Mouse (Mus musculus): ENCODE measurements around the gene Hs3st2. TPM values are rescaled to one million over a fixed set of nuclear protein-coding genes. Genes with fewer than 3 reads are reported as not detected.

Hs3st2 gene
- polyA plus RNA-seq, 1 experiment = not detected

DNA sequence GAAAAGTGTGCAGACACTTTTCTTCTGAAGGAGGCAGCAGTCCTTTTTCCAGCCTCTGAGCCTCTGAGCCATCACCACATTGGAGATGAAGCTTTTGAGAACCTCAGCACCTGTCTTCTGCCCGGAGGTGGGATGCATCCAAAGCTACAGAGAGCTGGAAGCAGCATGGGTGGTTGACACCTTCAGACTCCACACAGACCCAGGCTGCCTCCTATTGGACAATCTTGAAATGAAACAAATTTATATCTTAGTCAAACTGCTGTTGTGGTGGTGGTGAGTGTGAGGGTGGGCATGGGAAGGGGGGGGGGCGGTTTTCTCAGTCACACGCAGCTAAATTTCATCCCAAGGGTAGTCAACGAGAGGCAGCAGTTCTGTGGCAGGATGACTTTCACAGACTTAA lies 12.7 kb upstream of the Hs3st2 start:
- WGBS = 71% methylated on average over 4 of the region's 4 CpGs
- no peak overlapping the region for H3K4me3 ChIP-seq (replicated peaks; ENCODE audit: control insufficient read depth, low read depth, low read length)
- H3K27ac ChIP-seq (ENCODE audit: control insufficient read depth, insufficient read depth, low read depth, low read length, poor library complexity) = no peak overlapping the region
- no peaks in the 10 kb centered on the region for H3K4me1 ChIP-seq (ENCODE audit: control insufficient read depth, insufficient read depth, low read length)
- TF ChIP-seq CTCF (IDR thresholded peaks at IDR 0.05; ENCODE audit: control insufficient read depth, insufficient read depth, low read length) (no peak), POLR2A (IDR thresholded peaks at IDR 0.05; ENCODE audit: borderline replicate concordance, control insufficient read depth, low read depth, low read length) (no peak)

- TF ChIP-seq CTCF (IDR thresholded peaks at IDR 0.05; ENCODE audit: control insufficient read depth, insufficient read depth, low read length) (no peak), POLR2A (IDR thresholded peaks at IDR 0.05; ENCODE audit: borderline replicate concordance, control insufficient read depth, low read depth, low read length) (no peak)
- WGBS = 6% methylated on average over 72 of the region's 72 CpGs
- no peaks in the 10 kb centered on the region for H3K4me1 ChIP-seq (ENCODE audit: control insufficient read depth, insufficient read depth, low read length)
- no peak overlapping the region for H3K27ac ChIP-seq (ENCODE audit: control insufficient read depth, insufficient read depth, low read depth, low read length, poor library complexity)
- no peak overlapping the region for H3K4me3 ChIP-seq (replicated peaks; ENCODE audit: control insufficient read depth, low read depth, low read length)
Observed at GRCm38 (mm10) chr7:121391984-121392739, 503 bp downstream of the Hs3st2 start.

GRCm38 (mm10) chr7:121392740-121392993 lies 1.0 kb downstream of the Hs3st2 start:
- 6% methylated on average over 28 of the region's 28 CpGs for WGBS
- H3K4me1 ChIP-seq (ENCODE audit: control insufficient read depth, insufficient read depth, low read length) = no peaks in the 10 kb centered on the region
- H3K4me3 ChIP-seq (replicated peaks; ENCODE audit: control insufficient read depth, low read depth, low read length) = no peak overlapping the region
- H3K27ac ChIP-seq (ENCODE audit: control insufficient read depth, insufficient read depth, low read depth, low read length, poor library complexity) = no peak overlapping the region
- no peak for TF ChIP-seq POLR2A (IDR thresholded peaks at IDR 0.05; ENCODE audit: borderline replicate concordance, control insufficient read depth, low read depth, low read length)
- no peak for TF ChIP-seq CTCF (IDR thresholded peaks at IDR 0.05; ENCODE audit: control insufficient read depth, insufficient read depth, low read length)

- no peak for TF ChIP-seq POLR2A (IDR thresholded peaks at IDR 0.05; ENCODE audit: borderline replicate concordance, control insufficient read depth, low read depth, low read length)
- 67% methylated on average over 1 of the region's 1 CpGs for WGBS
- Histone ChIP-seq H3K4me3 (replicated peaks; ENCODE audit: control insufficient read depth, low read depth, low read length) (no peak overlapping the region), H3K27ac (ENCODE audit: control insufficient read depth, insufficient read depth, low read depth, low read length, poor library complexity) (no peak overlapping the region), H3K4me1 (ENCODE audit: control insufficient read depth, insufficient read depth, low read length) (no peaks in the 10 kb centered on the region)
Observed at GRCm38 (mm10) chr7:121393884-121394283, 2.2 kb downstream of the Hs3st2 start.

DNA sequence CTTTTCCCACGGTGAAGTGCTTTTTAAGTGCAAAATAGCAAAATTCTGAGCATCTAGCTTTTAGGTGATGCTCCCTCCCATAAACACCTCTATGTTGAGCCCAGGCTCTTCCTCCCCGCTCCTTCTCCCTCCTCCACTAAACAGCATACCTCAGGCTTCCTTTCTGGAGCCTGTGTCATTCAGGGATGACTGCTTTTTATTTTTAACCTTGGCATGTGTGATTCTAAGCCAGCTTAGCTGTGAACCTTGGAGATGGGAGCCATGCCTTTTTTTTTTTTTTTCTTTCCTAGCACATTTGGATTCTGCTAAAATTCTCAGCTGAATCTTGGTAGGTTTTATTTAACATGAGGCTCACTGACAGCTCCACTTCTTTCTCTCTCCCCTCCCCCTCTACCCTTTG lies 3.2 kb downstream of the Hs3st2 start:
- 75% methylated on average over 2 of the region's 2 CpGs for WGBS
- Histone ChIP-seq H3K4me1 (ENCODE audit: control insufficient read depth, insufficient read depth, low read length) (no peaks in the 10 kb centered on the region), H3K27ac (ENCODE audit: control insufficient read depth, insufficient read depth, low read depth, low read length, poor library complexity) (no peak overlapping the region), H3K4me3 (replicated peaks; ENCODE audit: control insufficient read depth, low read depth, low read length) (no peak overlapping the region)
- TF ChIP-seq POLR2A (IDR thresholded peaks at IDR 0.05; ENCODE audit: borderline replicate concordance, control insufficient read depth, low read depth, low read length) = no peak
- TF ChIP-seq CTCF (IDR thresholded peaks at IDR 0.05; ENCODE audit: control insufficient read depth, insufficient read depth, low read length) = no peak

- H3K4me3 ChIP-seq (replicated peaks; ENCODE audit: control insufficient read depth, low read depth, low read length) = no peak overlapping the region
- no peak overlapping the region for H3K27ac ChIP-seq (ENCODE audit: control insufficient read depth, insufficient read depth, low read depth, low read length, poor library complexity)
- 78% methylated on average over 11 of the region's 11 CpGs for WGBS
- H3K4me1 ChIP-seq (ENCODE audit: control insufficient read depth, insufficient read depth, low read length) = no peaks in the 10 kb centered on the region; the same call in 1 of the 2 replicates
- TF ChIP-seq POLR2A (IDR thresholded peaks at IDR 0.05; ENCODE audit: borderline replicate concordance, control insufficient read depth, low read depth, low read length) (no peak), CTCF (IDR thresholded peaks at IDR 0.05; ENCODE audit: control insufficient read depth, insufficient read depth, low read length) (no peak)
Observed at GRCm38 (mm10) chr7:121410716-121411506, 19.3 kb downstream of the Hs3st2 start.

DNA sequence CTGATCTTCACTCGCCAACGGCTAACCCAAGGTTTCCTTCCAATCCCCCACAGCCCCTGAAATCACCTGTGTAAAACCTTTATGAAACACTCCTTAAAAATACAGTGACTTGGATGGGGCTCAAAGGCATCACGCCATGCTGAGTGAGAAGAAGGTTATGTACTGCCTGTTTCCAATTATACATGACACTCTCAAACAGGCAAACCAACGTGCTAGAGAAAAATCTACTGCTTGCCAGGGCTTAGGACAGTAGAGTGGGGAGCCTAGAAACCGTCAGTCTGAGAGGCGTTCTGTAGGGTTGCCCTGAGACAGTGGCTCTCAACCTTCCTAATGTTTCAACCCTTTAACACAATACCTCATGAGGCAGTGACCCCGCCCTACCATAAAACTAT lies 19.8 kb downstream of the Hs3st2 start:
- 77% methylated on average over 7 of the region's 7 CpGs for WGBS
- no peaks in the 10 kb centered on the region; the same call in 1 of the 2 replicates for H3K4me1 ChIP-seq (ENCODE audit: control insufficient read depth, insufficient read depth, low read length)
- H3K27ac ChIP-seq (ENCODE audit: control insufficient read depth, insufficient read depth, low read depth, low read length, poor library complexity) = no peak overlapping the region
- no peak for TF ChIP-seq POLR2A (IDR thresholded peaks at IDR 0.05; ENCODE audit: borderline replicate concordance, control insufficient read depth, low read depth, low read length)
- no peak for TF ChIP-seq CTCF (IDR thresholded peaks at IDR 0.05; ENCODE audit: control insufficient read depth, insufficient read depth, low read length)
- H3K4me3 ChIP-seq (replicated peaks; ENCODE audit: control insufficient read depth, low read depth, low read length) = no peak overlapping the region

- 84% methylated on average over 6 of the region's 6 CpGs for WGBS
Observed at GRCm38 (mm10) chr7:121436884-121437283, 45.2 kb downstream of the Hs3st2 start.

More at GRCm38 (mm10) chr7:121436884-121437283, 45.2 kb downstream of the Hs3st2 start:
- Histone ChIP-seq H3K27ac (ENCODE audit: control insufficient read depth, insufficient read depth, low read depth, low read length, poor library complexity) (no peak overlapping the region), H3K4me3 (replicated peaks; ENCODE audit: control insufficient read depth, low read depth, low read length) (no peak overlapping the region), H3K4me1 (ENCODE audit: control insufficient read depth, insufficient read depth, low read length) (no peaks in the 10 kb centered on the region)
- TF ChIP-seq POLR2A (IDR thresholded peaks at IDR 0.05; ENCODE audit: borderline replicate concordance, control insufficient read depth, low read depth, low read length) = no peak

All from bone marrow, adult 2 months (tissue).